Comparison of ENCODE assay signal across 9 mouse cellular contexts in the genomic region with DNA sequence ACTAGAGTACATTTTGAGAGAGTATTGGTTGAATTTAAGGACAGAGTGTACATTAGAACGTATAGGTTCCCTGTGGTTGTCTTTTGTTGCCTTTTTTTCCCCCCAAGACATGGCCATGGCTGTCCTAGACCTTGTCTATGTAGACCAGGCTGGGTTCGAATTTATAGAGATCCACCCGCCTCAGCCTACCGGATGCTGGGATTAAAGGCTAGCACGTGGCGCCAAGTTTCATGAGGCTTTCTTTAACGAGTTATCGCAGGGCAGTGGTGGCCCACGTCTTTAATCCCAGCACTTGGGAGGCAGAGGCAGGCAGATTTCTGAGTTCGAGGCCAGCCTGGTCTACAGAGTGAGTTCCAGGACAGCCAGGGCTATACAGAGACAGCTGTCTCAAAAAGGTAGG. TPM values are rescaled to one million over a fixed set of nuclear protein-coding genes. Genes with fewer than 3 reads are reported as not detected.
DNase-seq lines count a peak whose midpoint lies in the region; ATAC-seq and TF ChIP-seq lines count a peak whose summit lies in the region.
"Had no signal": no experiment of that assay in that cellular context is flagged by ENCODE, and none has a peak within 500 bp of the region (broad histone marks: within the 10 kb centered on the region; RNA-seq: fewer than 3 reads in every experiment).

No protein-coding gene starts in this region.

- H3K4me2 ChIP-seq in liver, embryonic 14.5 days (ENCODE audit: low read depth): peak overlapping the region; percentile 98

- peaks cover 9% of the 10 kb centered on the region for H3K36me3 ChIP-seq in liver, embryonic 14.5 days (replicated peaks; ENCODE audit: control insufficient read depth, insufficient read depth, low read depth)

- H3K4me1 ChIP-seq in liver, embryonic 14.5 days (replicated peaks; ENCODE audit: control insufficient read depth in 2 of 2, insufficient read depth in 2 of 2, low read length in 1 of 2): peaks cover 45 to 51% of the 10 kb centered on the region in 2 experiments

- 65% methylated on average over 10 of the region's 10 CpGs for WGBS in liver, embryonic 14.5 days (ENCODE audit: insufficient replicate concordance)

- no peaks in the 10 kb centered on the region for H3K9me3 ChIP-seq in liver, embryonic 14.5 days (ENCODE audit: control insufficient read depth, low read length)

- peak overlapping the region; percentile 74 to 97 for H3K4me3 ChIP-seq in liver, embryonic 14.5 days (ENCODE audit: insufficient read depth in 1 of 2, low read depth in 2 of 2, low read length in 2 of 2)

- peak overlapping the region; percentile 99 for H3K27ac ChIP-seq in liver, embryonic 14.5 days

- ATAC-seq in liver, embryonic 14.5 days (ENCODE audit: insufficient read depth): no peak

- no peaks in the 10 kb centered on the region; the same call in 1 of the 2 replicates for H3K27me3 ChIP-seq in liver, embryonic 14.5 days (ENCODE audit: control insufficient read depth, insufficient read depth, low read length)

- 0 out of 2 replicates have a peak, but pooled peaks have one; percentile 6 for TF ChIP-seq EP300 in liver, embryonic 14.5 days (IDR thresholded peaks at IDR 0.05; ENCODE audit: low read depth)

- DNase-seq in cerebellum, adult 9-11 months: peak; percentile 51
- DNase-seq in cerebellum, postnatal 36 days: no peak
- DNase-seq in testis, postnatal 10 days (ENCODE audit: low spot score): peak; percentile 39
- no peak for DNase-seq in testis, postnatal 14 days (ENCODE audit: low spot score)
- no peak for DNase-seq in liver, embryonic 14.5 days (ENCODE audit: low read depth in 3 of 3, low spot score in 3 of 3)
- no peak for DNase-seq in frontal cortex, postnatal 10 days (ENCODE audit: low spot score in 2 of 2)
- DNase-seq in urinary bladder, postnatal 25 days (ENCODE audit: low spot score): no peak
- no peak for DNase-seq in cerebellum, adult 9-10 months
- DNase-seq: kidney, adult 2 months had no signal

- H3K9ac ChIP-seq in liver, embryonic 14.5 days (replicated peaks): peak overlapping the region; percentile 98

- TF ChIP-seq CTCF in liver, embryonic 14.5 days (IDR thresholded peaks at IDR 0.05; ENCODE audit: low read depth): no peak

RNA-seq across cellular contexts. Expression of a gene that starts 1.7 kb away (rescaled TPM):
- polyA plus RNA-seq in liver, embryonic 14.5 days (2012; rRNA removed): 24.4 and 25.5 TPM in 2 replicates
- polyA plus RNA-seq in liver, embryonic 14.5 days (2014; fragmentation: Nextera tagmentation; extraction: Ambion mirVana): 19.0 and 20.8 TPM in 2 replicates

Comparison
In these comparisons a context has a peak if more than half of its experiments do, and no peak if none do; other contexts are left out.
1. DNase-seq: peak in cerebellum, adult 9-11 months (single experiment) and testis, postnatal 10 days (single experiment); none in cerebellum, postnatal 36 days (0 of 2), testis, postnatal 14 days (single experiment), liver, embryonic 14.5 days (0 of 3), frontal cortex, postnatal 10 days (0 of 2), urinary bladder, postnatal 25 days (single experiment) and cerebellum, adult 9-10 months (single experiment).